Mouse (Mus musculus) megakaryocyte, embryonic 14.5 days (primary cell): Measurements from ENCODE around the gene Gzmm. TPM values are rescaled to one million over a fixed set of nuclear protein-coding genes. Genes with fewer than 3 reads are reported as not detected.

ENCODE experiments used
- H3K27me3 ChIP-seq: replicated peaks from 2 replicates; pipeline ENCODE3; 2012; ENCODE audit warnings: inconsistent platforms
- H3K36me3 ChIP-seq: replicated peaks from 2 replicates; pipeline ENCODE3; 2012; ENCODE audit warnings: low read length, inconsistent platforms, mixed read lengths
- H3K4me1 ChIP-seq: 2 replicates; pipeline ENCODE4 v1.6.1; 2012; ENCODE audit warnings: inconsistent platforms
- H3K4me3 ChIP-seq: replicated peaks from 2 replicates; pipeline ENCODE3; 2012; ENCODE audit warnings: moderate library complexity, mild to moderate bottlenecking, inconsistent platforms
- H3K9me3 ChIP-seq: 2 replicates; pipeline ENCODE4 v1.6.1; 2012; ENCODE audit warnings: inconsistent platforms
- FLI1 ChIP-seq: IDR thresholded peaks from 2 replicates; pipeline ENCODE4 v1.6.1; 2012; ENCODE audit warnings: low read length, inconsistent platforms, mixed read lengths
- GATA1 ChIP-seq: IDR thresholded peaks from 3 replicates; pipeline ENCODE4 v1.6.1; 2012; ENCODE audit warnings: mixed read lengths, low read length, inconsistent platforms, borderline replicate concordance
- polyA plus RNA-seq: library from polyadenylated mRNA; stranded (reverse); fragments of >175 nt; gene quantifications from 2 replicates; pipeline ENCODE4 v1.2.3, GENCODE M21; 2012; ENCODE audit warnings: low replicate concordance; ENCODE audit not compliant: insufficient read depth

The Gzmm gene
- polyA plus RNA-seq, 1 experiment = 2.2 TPM

GRCm38 (mm10) chr10:79703541-79703940 is 14.7 kb downstream of the Gzmm start:
- H3K4me3 ChIP-seq = peak overlapping the region; percentile 98
- peaks cover 3% of the 10 kb centered on the region for H3K27me3 ChIP-seq
- no peaks in the 10 kb centered on the region for H3K9me3 ChIP-seq
- H3K36me3 ChIP-seq = peaks cover 26% of the 10 kb centered on the region
- peaks cover 52% of the 10 kb centered on the region for H3K4me1 ChIP-seq
- TF ChIP-seq FLI1 = no peak
- TF ChIP-seq GATA1 = no peak

- Histone ChIP-seq H3K9me3 (no peaks in the 10 kb centered on the region), H3K4me1 (peaks cover 60% of the 10 kb centered on the region), H3K36me3 (peaks cover 34% of the 10 kb centered on the region), H3K27me3 (no peaks in the 10 kb centered on the region), H3K4me3 (peak within 1 kb of the TSS; percentile 98)
- TF ChIP-seq FLI1 (no peak), GATA1 (no peak)
Measured at GRCm38 (mm10) chr10:79704065-79704969, 15.5 kb downstream of the Gzmm start, which contains the start of gene Bsg. Gene Bsg (plus strand): TSS chr10:79704491.

GRCm38 (mm10) chr10:79704970-79705360 is 16.1 kb downstream of the Gzmm start:
- no peaks in the 10 kb centered on the region for H3K27me3 ChIP-seq
- H3K4me1 ChIP-seq = peaks cover 66% of the 10 kb centered on the region
- peak overlapping the region; percentile 98 for H3K4me3 ChIP-seq
- peaks cover 40% of the 10 kb centered on the region for H3K36me3 ChIP-seq
- no peak for TF ChIP-seq FLI1
- TF ChIP-seq GATA1 = no peak
- no peaks in the 10 kb centered on the region for H3K9me3 ChIP-seq

GRCm38 (mm10) chr10:79705951-79706350 is 17.1 kb downstream of the Gzmm start:
- Histone ChIP-seq H3K4me3 (peak overlapping the region; percentile 98), H3K27me3 (no peaks in the 10 kb centered on the region), H3K9me3 (no peaks in the 10 kb centered on the region), H3K4me1 (peaks cover 71% of the 10 kb centered on the region), H3K36me3 (peaks cover 50% of the 10 kb centered on the region)
- TF ChIP-seq FLI1 (no peak), GATA1 (0 out of 3 replicates have a peak, but pooled peaks have one; percentile 59)

- TF ChIP-seq GATA1 (no peak), FLI1 (no peak)
- H3K9me3 ChIP-seq = no peaks in the 10 kb centered on the region
- H3K36me3 ChIP-seq = peaks cover 56% of the 10 kb centered on the region
- H3K27me3 ChIP-seq = no peaks in the 10 kb centered on the region
- H3K4me3 ChIP-seq = peak overlapping the region; percentile 98
- H3K4me1 ChIP-seq = peaks cover 73% of the 10 kb centered on the region
Measured at GRCm38 (mm10) chr10:79706406-79707094, 17.7 kb downstream of the Gzmm start.

- H3K9me3 ChIP-seq = no peaks in the 10 kb centered on the region
- peaks cover 79% of the 10 kb centered on the region for H3K4me1 ChIP-seq
- peaks cover 62% of the 10 kb centered on the region for H3K36me3 ChIP-seq
- no peaks in the 10 kb centered on the region for H3K27me3 ChIP-seq
- no peak for TF ChIP-seq GATA1
- no peak for TF ChIP-seq FLI1
- H3K4me3 ChIP-seq = peak overlapping the region; percentile 98
Measured at GRCm38 (mm10) chr10:79707162-79707561, 18.3 kb downstream of the Gzmm start.

- Histone ChIP-seq H3K36me3 (peaks cover 63% of the 10 kb centered on the region), H3K4me3 (peak overlapping the region; percentile 98), H3K4me1 (peaks cover 85% of the 10 kb centered on the region)
Measured at GRCm38 (mm10) chr10:79707759-79708158, 18.9 kb downstream of the Gzmm start.

GRCm38 (mm10) chr10:79708668-79709067 is 19.8 kb downstream of the Gzmm start:
- H3K4me1 ChIP-seq = peaks cover 91% of the 10 kb centered on the region
- no peaks in the 10 kb centered on the region for H3K27me3 ChIP-seq
- peak overlapping the region; percentile 69 for H3K4me3 ChIP-seq
- H3K36me3 ChIP-seq = peaks cover 63% of the 10 kb centered on the region
- H3K9me3 ChIP-seq = no peaks in the 10 kb centered on the region
- TF ChIP-seq FLI1 (no peak), GATA1 (no peak)

More at GRCm38 (mm10) chr10:79707759-79708158, 18.9 kb downstream of the Gzmm start:
- TF ChIP-seq GATA1 = no peak
- no peak for TF ChIP-seq FLI1
- Histone ChIP-seq H3K9me3 (no peaks in the 10 kb centered on the region), H3K27me3 (no peaks in the 10 kb centered on the region)

GRCm38 (mm10) chr10:79709307-79709706 is 20.5 kb downstream of the Gzmm start:
- H3K4me3 ChIP-seq = peak overlapping the region; percentile 69
- H3K4me1 ChIP-seq = peaks cover 91% of the 10 kb centered on the region
- TF ChIP-seq FLI1 = no peak
- no peak for TF ChIP-seq GATA1
- H3K36me3 ChIP-seq = peaks cover 63% of the 10 kb centered on the region
- H3K9me3 ChIP-seq = no peaks in the 10 kb centered on the region
- peaks cover 3% of the 10 kb centered on the region for H3K27me3 ChIP-seq
